Mouse (Mus musculus): ENCODE measurements around the gene Lin7b.

DNA sequence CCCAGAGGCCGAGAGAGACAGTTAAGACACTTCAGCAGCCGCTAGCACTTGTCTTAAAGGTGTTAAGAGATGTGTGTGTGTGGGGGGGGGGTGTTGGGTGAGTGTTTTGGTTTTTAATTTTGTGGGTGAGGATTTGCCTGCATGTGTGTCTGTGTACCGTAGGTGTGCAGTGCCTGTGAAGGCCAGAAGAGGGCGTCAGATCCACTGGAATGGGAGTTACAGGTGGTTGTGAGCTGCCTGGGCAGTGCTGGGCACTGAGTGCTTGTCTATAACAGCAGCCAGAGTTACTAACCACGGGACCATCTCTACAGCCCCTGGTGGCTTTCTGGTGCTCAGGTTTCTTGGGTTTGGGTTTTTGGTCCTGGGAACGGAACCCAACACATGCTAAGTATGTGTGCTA is 38.9 kb downstream of the Lin7b start:
- no peak for TF ChIP-seq CTCF (IDR thresholded peaks at IDR 0.05; ENCODE audit: low read depth, low read length)
- TF ChIP-seq POLR2A (IDR thresholded peaks at IDR 0.05; ENCODE audit: borderline replicate concordance, low read depth, low read length), result no peak
